Mouse (Mus musculus) liver, embryonic 14.5 days (tissue): ENCODE measurements at regions not wholly inside any gene's neighbourhood (a gene's known extent, or its start where the extent isn't known, plus 50 kb on each side); places are given as distances from the start of the nearest gene placed in this dataset.

Experiments used
- CTCF ChIP-seq: IDR thresholded peaks from 2 replicates; pipeline ENCODE4 v1.5.1; 2016; ENCODE audit warnings: antibody characterized with exemption, low read depth, control low read depth
- EP300 ChIP-seq: IDR thresholded peaks from 2 replicates; pipeline ENCODE4 v1.6.1; 2016; ENCODE audit warnings: antibody characterized with exemption, low read depth

GRCm38 (mm10) chr16:92995132-92995992 is 169.4 kb upstream of the Runx1 start:
- no peak for TF ChIP-seq CTCF
- no peak for TF ChIP-seq EP300
